Mouse (Mus musculus): Measurements from ENCODE around the gene 4930502E18Rik. TPM values are rescaled to one million over a fixed set of nuclear protein-coding genes. Genes with fewer than 3 reads are reported as not detected.

The 4930502E18Rik gene
- polyA plus RNA-seq (2017; shearing (Covaris generic)), result not detected

DNA sequence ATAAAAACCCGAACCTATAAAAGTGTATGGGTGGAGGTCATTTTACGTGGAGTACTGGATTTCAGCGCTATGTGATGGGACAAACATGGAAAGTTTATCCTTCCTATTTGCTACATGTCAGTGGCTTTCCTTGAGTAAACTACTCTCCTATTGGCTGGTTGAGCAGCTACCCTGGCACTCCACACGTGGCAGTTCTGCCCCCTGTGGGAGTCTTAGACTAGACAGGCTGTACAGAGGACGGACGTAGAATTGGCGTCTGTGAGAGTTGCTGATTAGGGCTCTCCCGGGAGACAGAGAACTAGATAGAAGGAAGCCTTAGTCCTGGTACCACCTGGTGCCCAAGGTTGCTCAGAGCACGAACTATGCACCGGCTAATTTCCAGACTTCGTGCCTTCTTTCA is at the start of gene 4930502E18Rik:
4930502E18Rik (plus strand) TSS at position 231 of the 400 bp plus-strand sequence.

DNA sequence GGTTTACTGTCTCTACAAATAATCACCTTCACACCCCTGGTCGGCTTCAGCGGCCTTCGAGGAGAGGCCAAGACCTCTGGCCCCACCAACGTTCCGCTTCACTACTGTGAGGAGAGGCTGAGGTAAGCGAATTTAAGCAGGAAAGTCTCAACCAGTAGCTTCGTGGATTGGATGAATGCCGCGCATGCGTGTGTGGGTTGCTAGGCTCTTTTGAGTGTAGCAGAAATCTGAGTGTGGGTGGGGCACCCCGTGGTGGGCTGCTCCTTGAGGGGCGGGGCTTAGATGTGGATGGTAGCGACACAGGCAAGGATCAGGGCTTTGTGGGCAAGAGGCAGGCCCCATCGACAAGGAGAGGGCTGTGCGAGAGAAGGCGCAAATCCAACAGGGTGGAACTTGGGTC is 33.1 kb downstream of the 4930502E18Rik start, which contains the start of gene 1700013H16Rik:
1700013H16Rik (minus strand) TSS at position 96 of the 400 bp plus-strand sequence.

DNA sequence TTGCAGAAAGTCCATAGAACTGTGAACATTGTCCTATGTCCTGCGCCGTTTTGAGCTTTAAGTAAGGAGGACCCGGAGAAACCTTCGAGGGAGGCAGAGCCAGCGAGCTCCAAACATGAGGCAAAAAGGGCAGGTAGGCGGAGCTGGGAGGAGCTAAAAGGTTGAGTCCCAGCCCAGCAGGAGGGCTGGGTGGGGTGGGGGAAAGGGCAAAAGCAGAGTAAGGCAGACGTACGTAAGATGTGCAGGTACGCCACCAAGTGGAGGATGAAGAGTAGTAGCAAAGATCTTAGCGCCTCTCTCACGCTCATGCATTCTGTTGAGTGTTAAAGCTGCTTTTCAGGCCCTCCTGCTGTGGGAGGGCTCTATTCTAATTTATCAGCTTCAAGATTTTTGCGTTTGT is 51.6 kb downstream of the 4930502E18Rik start, which contains the start of gene Zfp36l3:
Zfp36l3 (minus strand) TSS at position 119 of the 400 bp plus-strand sequence.

Other genes starting within 250 kb of the 4930502E18Rik start
- 34.0 TPM for gene Rtl8c, start 116.8 kb upstream of the 4930502E18Rik start, polyA plus RNA-seq (2017; shearing (Covaris generic))
- not detected for gene Gm14597, start 115.8 kb upstream of the 4930502E18Rik start, polyA plus RNA-seq (2017; shearing (Covaris generic))
- gene Rtl8a, start 81.1 kb upstream of the 4930502E18Rik start, polyA plus RNA-seq (2017; shearing (Covaris generic)), result 33.9 TPM
- gene Rtl8b, start 54.4 kb upstream of the 4930502E18Rik start, polyA plus RNA-seq (2017; shearing (Covaris generic)), result 31.9 TPM
- not detected for gene 1700013H16Rik, start 33.0 kb downstream of the 4930502E18Rik start, polyA plus RNA-seq (2017; shearing (Covaris generic))
- not detected for gene Zfp36l3, start 51.6 kb downstream of the 4930502E18Rik start, polyA plus RNA-seq (2017; shearing (Covaris generic))
- gene Xlr, start 72.9 kb downstream of the 4930502E18Rik start, polyA plus RNA-seq (2017; shearing (Covaris generic)), result 7.4 TPM

All from inflammation-experienced regulatory T-cells, adult 16 weeks (primary cell).